Comparison of ENCODE assay signal across 8 mouse cellular contexts in the genomic region with DNA sequence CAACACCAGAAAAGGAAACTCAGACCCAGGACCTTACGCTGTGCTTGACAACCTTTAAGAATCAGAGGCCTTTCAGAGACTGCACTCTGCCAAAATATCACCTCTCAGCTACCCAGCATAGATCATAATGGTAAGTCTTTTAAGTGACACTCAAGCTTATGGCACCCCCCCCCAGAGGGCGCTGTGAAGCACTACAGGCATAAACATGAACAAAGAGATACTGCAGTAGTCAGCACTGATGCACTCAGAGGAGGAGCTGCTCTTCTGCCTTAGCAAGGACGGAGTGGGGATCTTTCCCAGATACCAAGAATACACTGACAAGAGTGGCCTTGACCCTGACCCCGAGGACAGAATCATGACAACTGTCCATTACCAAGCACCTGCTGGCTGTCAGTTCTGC. TPM values are rescaled to one million over a fixed set of nuclear protein-coding genes. Genes with fewer than 3 reads are reported as not detected.
DNase-seq lines count a peak whose midpoint lies in the region; ATAC-seq lines count a peak whose summit lies in the region.

No protein-coding gene starts in this region.

- H3K4me2 ChIP-seq in midbrain, embryonic 14.5 days (ENCODE audit: low read length) = no peak overlapping the region
- H3K4me2 ChIP-seq in hindbrain, embryonic 12.5 days (replicated peaks) = no peak overlapping the region

- no peaks in the 10 kb centered on the region for H3K27me3 ChIP-seq in midbrain, embryonic 14.5 days (ENCODE audit: control insufficient read depth, insufficient read depth, low read length)
- H3K27me3 ChIP-seq in midbrain, embryonic 10.5 days (ENCODE audit: low read depth, poor library complexity, severe bottlenecking) = no peaks in the 10 kb centered on the region
- no peaks in the 10 kb centered on the region for H3K27me3 ChIP-seq in hindbrain, embryonic 12.5 days

- DNase-seq in cerebellum, postnatal 10 days = peak; percentile 51 to 55
- no peak for DNase-seq in cerebellum, adult 8-10 months
- DNase-seq in midbrain, embryonic 14.5 days = peak; percentile 11
- no peak for DNase-seq in midbrain, embryonic 10.5 days (ENCODE audit: low spot score)
- DNase-seq in c-Kit-positive CD71-positive TER-119-positive erythroid progenitor cells, embryonic 14.5 days (ENCODE audit: low spot score) = peak; percentile 36
- DNase-seq in kidney, postnatal 36 days = peak; percentile 46 to 79
- peak; percentile 71 for DNase-seq in naive thymus-derived CD4-positive, alpha-beta T cell, adult 2 months (ENCODE audit: low read depth)

- WGBS in midbrain, embryonic 14.5 days = 69% methylated on average over 4 of the region's 4 CpGs
- 68% methylated on average over 4 of the region's 4 CpGs for WGBS in midbrain, embryonic 10.5 days
- WGBS in hindbrain, embryonic 12.5 days = 70% methylated on average over 4 of the region's 4 CpGs

- H3K9me3 ChIP-seq in midbrain, embryonic 14.5 days (ENCODE audit: control insufficient read depth, low read length) = no peaks in the 10 kb centered on the region
- no peaks in the 10 kb centered on the region for H3K9me3 ChIP-seq in midbrain, embryonic 10.5 days (replicated peaks)
- H3K9me3 ChIP-seq in hindbrain, embryonic 12.5 days (replicated peaks) = no peaks in the 10 kb centered on the region

- no peak overlapping the region for H3K9ac ChIP-seq in midbrain, embryonic 14.5 days (replicated peaks; ENCODE audit: low read length)
- H3K9ac ChIP-seq in hindbrain, embryonic 12.5 days = no peak overlapping the region

- no peaks in the 10 kb centered on the region for H3K4me1 ChIP-seq in midbrain, embryonic 14.5 days (ENCODE audit: control insufficient read depth, insufficient read depth, low read length)
- H3K4me1 ChIP-seq in midbrain, embryonic 10.5 days = no peaks in the 10 kb centered on the region
- H3K4me1 ChIP-seq in hindbrain, embryonic 12.5 days = no peaks in the 10 kb centered on the region

- ATAC-seq in midbrain, embryonic 14.5 days (ENCODE audit: low FRiP score, low TSS enrichment) = no peak
- ATAC-seq in hindbrain, embryonic 12.5 days (ENCODE audit: low FRiP score) = no peak

- no peaks in the 10 kb centered on the region for H3K36me3 ChIP-seq in midbrain, embryonic 14.5 days (ENCODE audit: control insufficient read depth, insufficient read depth, low read length)
- H3K36me3 ChIP-seq in midbrain, embryonic 10.5 days = peaks cover 5% of the 10 kb centered on the region
- H3K36me3 ChIP-seq in hindbrain, embryonic 12.5 days = no peaks in the 10 kb centered on the region

- H3K27ac ChIP-seq in midbrain, embryonic 14.5 days (replicated peaks; ENCODE audit: low read depth, low read length) = no peak overlapping the region
- H3K27ac ChIP-seq in midbrain, embryonic 10.5 days (replicated peaks) = no peak overlapping the region
- H3K27ac ChIP-seq in hindbrain, embryonic 12.5 days = no peak overlapping the region

- H3K4me3 ChIP-seq in midbrain, embryonic 14.5 days (replicated peaks; ENCODE audit: low read depth, low read length) = no peak overlapping the region
- H3K4me3 ChIP-seq in midbrain, embryonic 10.5 days = no peak overlapping the region
- no peak overlapping the region for H3K4me3 ChIP-seq in hindbrain, embryonic 12.5 days

RNA-seq across cellular contexts. Expression of gene Ppp2r5e, which starts 23.8 kb away (rescaled TPM):
- polyA plus RNA-seq in midbrain, embryonic 14.5 days (2014; fragmentation: Nextera tagmentation; extraction: Ambion mirVana) = 29.0 and 30.3 TPM in 2 replicates
- 15.0 and 16.2 TPM in 2 replicates for polyA plus RNA-seq in midbrain, embryonic 10.5 days (2016; fragmentation: Nextera tagmentation; extraction: Ambion mirVana)
- polyA plus RNA-seq in hindbrain, embryonic 12.5 days (2016; fragmentation: Nextera tagmentation; extraction: Ambion mirVana) = 23.2 and 26.4 TPM in 2 replicates

Comparison
In these comparisons a context has a peak if more than half of its experiments do, and no peak if none do; other contexts are left out.
1. DNase-seq: peak in cerebellum, postnatal 10 days (2 of 2), midbrain, embryonic 14.5 days (single experiment), c-Kit-positive CD71-positive TER-119-positive erythroid progenitor cells, embryonic 14.5 days (single experiment), kidney, postnatal 36 days (2 of 2) and naive thymus-derived CD4-positive, alpha-beta T cell, adult 2 months (single experiment); none in cerebellum, adult 8-10 months (single experiment) and midbrain, embryonic 10.5 days (single experiment).